Mouse (Mus musculus) cortical plate, adult 2 months (tissue): Measurements from ENCODE around the gene Zbtb38. TPM values are rescaled to one million over a fixed set of nuclear protein-coding genes. Genes with fewer than 3 reads are reported as not detected.
A peak's percentile ranks its signal among the peaks of the same experiment; 100 is the strongest.

Experiments used
- H3K27ac ChIP-seq: fragments of 200-500 bp; 2 replicates; pipeline ENCODE4 v1.5.1; 2012; ENCODE audit warnings: low read length, control low read depth, inconsistent platforms; ENCODE audit not compliant: insufficient read depth
- H3K4me1 ChIP-seq: fragments of 200-500 bp; 2 replicates; pipeline ENCODE4 v1.6.1; 2011; ENCODE audit warnings: low read length; ENCODE audit not compliant: control insufficient read depth, insufficient read depth
- H3K4me3 ChIP-seq: fragments of 200-500 bp; 2 replicates; pipeline ENCODE4 v1.5.1; 2011; ENCODE audit warnings: mild to moderate bottlenecking, low read length, control low read depth; ENCODE audit not compliant: insufficient read depth
- CTCF ChIP-seq: fragments of 200-500 bp; IDR thresholded peaks from 2 replicates; pipeline ENCODE4 v1.5.1; 2011; ENCODE audit warnings: mild to moderate bottlenecking, control low read depth, low read length; ENCODE audit not compliant: insufficient read depth; ENCODE audit errors: extremely low read depth
- POLR2A ChIP-seq: fragments of 200-500 bp; IDR thresholded peaks from 2 replicates; pipeline ENCODE4 v1.6.1; 2011; ENCODE audit warnings: mild to moderate bottlenecking, low read length, control low read depth; ENCODE audit not compliant: insufficient read depth; ENCODE audit errors: extremely low read depth
- polyA plus RNA-seq: library from polyadenylated mRNA; depleted of rRNA; stranded (reverse); fragments of >200 nt; gene quantifications from 2 replicates; pipeline ENCODE4 v1.2.3, GENCODE M21; 2012

Gene Zbtb38
- polyA plus RNA-seq, 1 experiment, result 19.1 TPM

DNA sequence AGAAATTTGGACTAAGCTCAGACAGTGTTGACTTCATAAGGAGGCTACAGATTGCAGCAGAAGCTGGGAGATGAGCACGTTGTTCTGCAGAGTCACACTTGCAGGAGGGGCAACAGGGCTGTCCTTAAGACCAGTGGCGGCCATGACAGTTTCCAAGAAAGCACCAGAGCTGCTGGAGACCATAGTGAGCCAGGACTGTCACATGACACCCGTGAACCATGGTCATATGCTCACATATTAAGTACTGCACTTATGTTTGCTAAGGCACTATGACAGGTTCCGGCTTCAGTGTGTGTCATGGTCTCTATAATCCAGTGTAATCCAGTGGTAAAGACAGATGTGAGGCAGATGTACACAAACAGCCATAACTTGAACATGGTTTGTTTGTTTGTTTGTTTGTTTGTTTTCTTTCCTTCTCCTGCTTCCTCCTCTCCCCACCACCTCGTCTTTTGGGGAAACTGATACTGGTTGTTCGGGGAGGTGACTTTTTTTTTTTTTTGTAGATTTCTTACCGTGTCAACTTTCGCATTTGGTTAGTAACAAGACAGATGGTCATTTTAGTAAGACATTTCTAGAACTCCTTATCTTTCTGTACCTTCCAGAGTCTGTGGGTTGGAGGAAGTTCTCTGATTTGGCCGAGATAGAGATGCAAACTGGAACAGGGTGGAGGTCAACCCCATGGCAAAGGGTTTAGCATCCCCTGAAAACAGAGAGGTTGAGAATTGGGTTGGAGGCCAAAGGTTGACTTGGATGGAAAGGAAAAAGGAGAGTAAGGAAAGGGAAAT lies 11.4 kb upstream of the Zbtb38 start:
- Histone ChIP-seq H3K4me1 (no peaks in the 10 kb centered on the region), H3K4me3 (no peak overlapping the region), H3K27ac (no peak overlapping the region)
- TF ChIP-seq POLR2A, result no peak
- no peak for TF ChIP-seq CTCF

DNA sequence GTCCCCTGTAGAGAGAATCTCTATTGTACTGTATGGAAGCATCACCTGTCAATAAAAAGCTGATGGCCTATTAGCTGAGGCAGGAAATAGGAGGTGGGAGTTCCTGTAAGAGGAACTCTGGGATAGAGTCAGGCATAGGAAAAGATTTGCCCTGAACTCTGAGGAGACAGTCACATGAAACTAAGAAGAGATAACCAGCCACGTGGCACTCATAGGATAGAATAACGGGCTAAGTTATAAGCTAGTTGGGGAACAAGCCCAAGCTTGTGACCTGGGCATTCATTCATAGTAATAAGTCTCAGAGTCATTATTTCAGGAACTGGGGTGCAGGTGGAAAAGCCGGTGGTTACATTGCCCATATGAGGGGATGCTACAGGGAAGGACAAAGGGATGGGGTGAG lies 10.4 kb upstream of the Zbtb38 start:
- Histone ChIP-seq H3K4me3 (no peak overlapping the region), H3K4me1 (no peaks in the 10 kb centered on the region), H3K27ac (no peak overlapping the region)
- no peak for TF ChIP-seq POLR2A
- TF ChIP-seq CTCF, result no peak

DNA sequence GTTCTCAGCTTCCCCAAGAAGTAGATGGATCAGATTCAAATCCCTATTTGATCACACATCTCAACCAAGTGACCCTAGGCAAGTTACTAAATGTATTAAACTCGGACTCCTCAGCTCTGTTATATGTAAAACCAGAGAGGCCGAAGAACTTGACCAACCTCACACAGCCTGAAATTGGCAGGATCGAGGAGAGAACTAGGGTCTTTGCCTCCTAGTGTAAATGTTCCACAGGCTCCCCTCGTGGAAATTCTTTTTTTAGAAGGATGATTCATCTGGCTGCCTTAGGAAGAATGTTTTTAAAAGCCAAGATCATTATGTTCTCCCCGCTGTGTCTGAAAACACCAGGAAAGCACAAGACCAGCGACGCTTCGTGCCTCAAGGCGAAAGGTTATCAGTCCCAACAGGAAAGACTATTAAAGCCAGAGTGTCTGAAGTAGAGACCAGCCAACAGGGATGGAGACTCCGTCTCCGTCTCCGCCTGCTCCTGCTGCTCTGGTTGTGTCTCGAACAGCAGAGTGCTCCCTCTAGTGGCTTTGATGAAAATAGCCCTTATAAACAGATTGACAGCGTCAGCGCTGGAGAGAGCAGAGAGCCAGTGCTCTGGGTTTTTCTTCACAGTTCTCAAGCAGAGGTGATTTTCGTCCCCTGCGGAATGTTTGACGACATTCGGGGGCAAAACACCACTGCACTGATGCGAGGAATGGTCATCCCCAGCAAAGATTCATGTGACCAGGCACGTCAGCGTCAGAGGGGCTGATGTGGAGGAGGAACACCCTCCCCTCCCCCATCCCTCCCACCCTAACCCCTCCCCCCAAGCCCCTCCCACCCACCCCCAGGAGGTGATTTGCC lies 6.3 kb upstream of the Zbtb38 start:
- H3K4me1 ChIP-seq, result no peaks in the 10 kb centered on the region
- no peak overlapping the region for H3K27ac ChIP-seq
- TF ChIP-seq CTCF (peak; percentile 88), POLR2A (peak; percentile 74)
- H3K4me3 ChIP-seq, result peak overlapping the region; percentile 24

DNA sequence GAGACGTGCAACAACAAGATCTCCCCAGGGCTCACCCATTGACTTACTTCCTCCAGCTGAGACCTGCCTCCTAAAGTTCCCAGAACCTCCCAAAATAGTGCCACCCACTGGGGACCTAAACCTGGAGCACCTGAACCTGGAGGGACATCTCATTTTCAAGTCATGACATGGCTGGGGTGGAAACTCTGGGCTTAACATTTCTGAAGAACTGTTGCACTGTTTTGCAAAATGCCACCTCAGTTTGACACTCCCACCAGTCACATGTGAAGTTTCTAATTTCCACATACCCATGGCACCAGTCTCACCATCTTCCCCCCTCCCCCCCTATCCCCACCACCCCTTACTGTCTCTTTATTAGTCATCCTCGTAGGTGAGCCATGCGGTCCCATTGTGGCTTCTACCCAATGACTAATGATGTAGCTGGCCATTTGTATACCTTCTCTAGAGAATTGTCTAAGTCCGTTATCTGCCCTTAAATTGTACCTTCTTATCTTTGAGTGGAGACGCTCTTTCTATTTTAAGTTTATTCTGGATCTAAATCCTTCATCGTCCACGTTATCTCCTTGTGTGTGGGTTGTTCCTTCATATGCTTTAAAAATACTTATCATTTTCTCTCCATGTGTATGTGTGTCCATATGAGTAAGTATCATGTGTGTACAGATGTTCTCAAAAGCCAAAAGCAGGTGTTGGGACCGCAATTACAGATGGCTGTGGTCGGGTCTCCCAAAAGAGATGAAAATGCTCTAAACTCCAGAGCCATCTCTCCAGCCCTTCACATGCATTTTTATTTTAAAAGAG lies 4.2 kb upstream of the Zbtb38 start:
- no peaks in the 10 kb centered on the region for H3K4me1 ChIP-seq
- no peak overlapping the region for H3K4me3 ChIP-seq
- no peak overlapping the region for H3K27ac ChIP-seq
- no peak for TF ChIP-seq POLR2A
- TF ChIP-seq CTCF, result no peak

DNA sequence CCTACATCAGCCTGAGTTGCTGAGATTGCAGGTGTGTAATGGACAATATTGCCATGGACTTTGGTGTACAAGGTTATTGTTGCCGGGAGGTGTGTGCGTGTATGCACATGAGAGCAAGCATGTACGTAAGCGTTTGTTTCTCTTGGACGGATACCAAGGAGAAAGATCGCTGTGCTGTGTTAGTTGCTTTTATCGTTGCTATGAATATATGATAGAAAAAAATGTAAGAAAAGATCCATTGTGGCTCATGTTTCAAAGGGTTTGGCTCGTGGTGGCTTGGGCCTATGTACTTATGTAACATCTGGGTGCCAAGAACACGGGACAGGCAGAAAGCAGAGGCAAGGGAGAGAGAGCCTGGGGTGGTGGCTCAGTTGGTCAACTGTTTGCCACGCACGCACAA lies 3.1 kb upstream of the Zbtb38 start:
- TF ChIP-seq CTCF (no peak), POLR2A (no peak)
- no peak overlapping the region for H3K4me3 ChIP-seq
- H3K27ac ChIP-seq, result no peak overlapping the region
- no peaks in the 10 kb centered on the region for H3K4me1 ChIP-seq

DNA sequence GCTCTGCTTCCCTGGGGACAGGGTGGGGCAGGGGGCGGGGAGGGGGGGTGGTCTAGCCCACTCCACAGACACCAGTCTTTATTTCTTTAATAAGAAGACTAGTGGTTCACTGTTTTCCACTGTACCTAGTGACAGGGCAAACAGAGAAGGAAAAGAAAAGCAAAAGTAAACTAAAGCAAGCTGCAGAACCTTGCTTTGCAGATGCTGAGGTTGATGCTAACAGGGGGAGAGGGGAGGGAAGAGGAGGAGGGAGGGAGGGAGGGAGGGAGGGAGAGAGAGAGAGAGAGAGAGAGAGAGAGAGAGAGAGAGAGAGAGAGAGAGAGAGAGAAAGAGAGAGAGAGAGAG lies 2.0 kb upstream of the Zbtb38 start:
- no peak overlapping the region for H3K27ac ChIP-seq
- TF ChIP-seq CTCF, result no peak
- no peak for TF ChIP-seq POLR2A
- no peak overlapping the region for H3K4me3 ChIP-seq
- no peaks in the 10 kb centered on the region for H3K4me1 ChIP-seq

DNA sequence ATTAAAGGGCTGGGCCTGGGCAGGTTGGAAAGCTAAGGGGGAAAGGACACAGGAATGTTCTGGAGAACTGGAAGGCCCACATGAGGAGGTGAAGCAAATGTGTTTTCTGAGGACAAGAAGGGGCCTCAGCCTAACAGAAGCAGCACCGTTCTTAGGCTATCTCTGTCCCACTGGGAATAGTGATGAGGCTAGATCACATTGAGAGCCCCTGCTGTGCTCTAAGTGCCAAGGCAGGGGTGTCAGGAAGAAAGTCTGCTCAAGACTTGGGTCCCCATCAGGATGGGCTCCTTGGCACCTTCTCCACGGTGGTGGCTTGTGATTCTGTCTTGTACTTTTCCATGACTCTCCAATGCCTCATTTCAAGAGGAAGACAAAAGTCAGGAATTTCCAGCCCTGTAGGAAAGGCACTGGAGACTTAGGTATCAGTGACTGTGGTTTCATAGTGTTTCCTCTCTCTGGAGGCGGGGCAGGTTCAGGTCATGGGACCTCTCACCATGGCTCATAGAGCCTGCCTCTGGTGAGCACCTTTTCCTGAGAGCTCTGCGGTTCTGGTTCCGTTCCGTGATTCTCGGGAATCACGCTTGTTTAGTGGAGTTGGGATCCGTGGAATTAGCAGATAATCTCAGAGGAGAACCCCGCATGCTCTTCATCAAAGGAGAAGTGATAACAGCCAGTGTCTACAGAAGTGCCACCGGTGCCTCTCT lies 1.4 kb upstream of the Zbtb38 start:
- TF ChIP-seq CTCF (no peak), POLR2A (no peak)
- H3K4me3 ChIP-seq, result no peak overlapping the region
- no peaks in the 10 kb centered on the region for H3K4me1 ChIP-seq
- no peak overlapping the region for H3K27ac ChIP-seq

DNA sequence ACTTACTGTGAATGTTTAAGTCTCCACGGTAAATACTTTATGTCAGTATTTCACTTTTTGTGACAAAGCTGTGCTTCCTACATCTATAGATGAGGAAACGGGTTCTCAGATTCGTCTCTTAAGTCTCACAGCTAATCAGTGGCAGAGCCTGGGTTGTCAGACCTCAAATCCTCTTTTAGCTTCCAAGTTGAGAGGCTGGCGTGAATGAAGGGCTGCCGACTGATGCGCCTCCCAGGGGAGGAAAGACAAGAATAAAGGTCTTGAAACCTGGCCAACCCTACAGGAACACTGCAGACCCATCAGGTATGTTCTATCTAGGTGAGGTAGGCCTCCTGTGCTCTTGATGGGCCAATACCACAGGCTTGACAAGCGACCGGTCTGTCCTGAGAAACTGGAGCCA lies 761 bp upstream of the Zbtb38 start:
- Histone ChIP-seq H3K4me1 (no peaks in the 10 kb centered on the region), H3K4me3 (no peak overlapping the region), H3K27ac (no peak overlapping the region)
- TF ChIP-seq CTCF (no peak), POLR2A (no peak)

DNA sequence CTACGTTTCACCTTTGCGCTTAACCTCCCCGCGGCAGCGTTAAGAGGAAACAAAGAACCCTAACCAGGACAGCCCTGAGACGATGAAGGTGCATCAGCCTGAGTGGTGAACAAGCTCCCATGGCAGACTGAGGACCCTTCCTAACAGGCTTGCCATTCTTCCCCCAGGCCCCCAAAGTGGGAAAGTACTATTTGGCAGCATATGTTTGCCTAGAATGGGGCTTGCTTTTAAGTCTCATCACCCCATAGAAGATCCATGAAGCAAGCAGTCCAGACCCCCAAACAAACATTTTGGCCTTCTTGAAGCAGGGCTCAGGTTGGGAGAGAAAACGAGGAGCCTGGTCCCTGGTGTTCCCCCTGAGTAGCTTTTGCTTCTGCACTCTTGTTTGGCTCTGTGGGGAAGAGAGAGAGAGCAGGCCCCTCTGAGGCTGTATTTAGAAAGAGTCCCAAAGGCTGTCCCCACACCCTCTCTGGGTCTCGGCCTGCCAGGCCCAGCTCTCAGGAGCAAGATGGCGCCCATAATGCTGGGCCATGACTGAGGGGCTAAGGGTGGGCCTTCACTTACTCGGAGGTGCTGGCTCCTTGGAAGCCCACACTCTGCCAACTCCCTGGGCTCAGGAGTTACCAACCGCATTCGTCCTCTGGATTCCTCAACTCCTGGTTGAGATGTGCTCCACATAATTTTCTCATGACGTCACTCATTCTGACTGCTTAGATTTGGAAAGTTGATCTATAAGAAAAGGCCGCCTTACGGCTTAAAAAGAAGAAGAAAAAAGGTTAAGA lies 619 bp downstream of the Zbtb38 start:
- no peak for TF ChIP-seq CTCF
- TF ChIP-seq POLR2A, result no peak
- Histone ChIP-seq H3K4me3 (no peak overlapping the region), H3K27ac (peak overlapping the region; percentile 89), H3K4me1 (no peaks in the 10 kb centered on the region)
